Mouse (Mus musculus) thymus, postnatal 25 days (tissue): ENCODE data around the gene Tnfrsf1a.

Source experiments
- DNase-seq: peaks from one replicate; pipeline ENCODE4 v3.0.0; 2022

Tnfrsf1a gene

DNA sequence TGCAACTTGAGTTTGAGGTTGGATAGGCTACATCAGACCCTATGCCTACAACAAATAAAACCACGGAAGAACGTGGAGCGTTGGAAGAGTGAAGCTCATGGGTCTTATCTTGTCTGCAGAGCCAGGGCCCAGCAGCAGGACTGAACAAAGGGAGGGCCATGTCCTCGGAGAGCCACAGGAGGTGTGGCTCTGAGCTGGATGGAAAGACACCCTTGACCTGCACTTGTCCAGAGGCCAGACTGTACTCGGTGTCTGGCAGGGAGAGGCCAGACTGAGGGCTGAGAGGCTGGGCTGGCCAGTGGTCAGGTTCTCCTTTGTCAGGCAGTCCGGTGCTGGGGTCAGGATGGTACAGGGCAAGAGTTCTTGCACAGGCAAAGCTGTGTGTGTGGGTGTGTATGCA lies 23.8 kb upstream of the Tnfrsf1a start:
- no peak for DNase-seq

GRCm38 (mm10) chr6:125328243-125328642 lies 20.9 kb upstream of the Tnfrsf1a start:
- DNase-seq = peak; percentile 76

- DNase-seq = peak; percentile 70
Observed at GRCm38 (mm10) chr6:125330626-125331326, 18.4 kb upstream of the Tnfrsf1a start.

GRCm38 (mm10) chr6:125333112-125333899 lies 15.9 kb upstream of the Tnfrsf1a start:
- DNase-seq = no peak

DNA sequence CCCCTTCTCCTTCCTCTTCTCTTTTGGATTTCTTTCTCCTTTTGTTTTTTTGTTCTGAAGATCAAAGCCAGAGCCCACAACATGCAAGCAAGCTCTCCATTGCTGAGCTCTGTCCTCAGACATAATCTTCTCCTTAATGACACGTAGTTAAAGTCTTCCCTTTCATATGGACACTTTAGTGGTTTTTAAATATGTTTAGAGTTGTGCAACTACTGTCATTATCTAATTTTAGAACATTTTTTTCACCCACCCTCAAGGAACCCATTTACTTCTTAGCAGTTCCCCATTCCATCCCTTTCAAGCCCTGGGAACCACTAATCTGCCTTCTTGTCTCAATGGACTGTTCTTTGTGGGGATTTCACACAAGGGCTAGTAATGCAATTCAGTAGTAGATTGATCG lies 14.8 kb upstream of the Tnfrsf1a start:
- no peak for DNase-seq

DNA sequence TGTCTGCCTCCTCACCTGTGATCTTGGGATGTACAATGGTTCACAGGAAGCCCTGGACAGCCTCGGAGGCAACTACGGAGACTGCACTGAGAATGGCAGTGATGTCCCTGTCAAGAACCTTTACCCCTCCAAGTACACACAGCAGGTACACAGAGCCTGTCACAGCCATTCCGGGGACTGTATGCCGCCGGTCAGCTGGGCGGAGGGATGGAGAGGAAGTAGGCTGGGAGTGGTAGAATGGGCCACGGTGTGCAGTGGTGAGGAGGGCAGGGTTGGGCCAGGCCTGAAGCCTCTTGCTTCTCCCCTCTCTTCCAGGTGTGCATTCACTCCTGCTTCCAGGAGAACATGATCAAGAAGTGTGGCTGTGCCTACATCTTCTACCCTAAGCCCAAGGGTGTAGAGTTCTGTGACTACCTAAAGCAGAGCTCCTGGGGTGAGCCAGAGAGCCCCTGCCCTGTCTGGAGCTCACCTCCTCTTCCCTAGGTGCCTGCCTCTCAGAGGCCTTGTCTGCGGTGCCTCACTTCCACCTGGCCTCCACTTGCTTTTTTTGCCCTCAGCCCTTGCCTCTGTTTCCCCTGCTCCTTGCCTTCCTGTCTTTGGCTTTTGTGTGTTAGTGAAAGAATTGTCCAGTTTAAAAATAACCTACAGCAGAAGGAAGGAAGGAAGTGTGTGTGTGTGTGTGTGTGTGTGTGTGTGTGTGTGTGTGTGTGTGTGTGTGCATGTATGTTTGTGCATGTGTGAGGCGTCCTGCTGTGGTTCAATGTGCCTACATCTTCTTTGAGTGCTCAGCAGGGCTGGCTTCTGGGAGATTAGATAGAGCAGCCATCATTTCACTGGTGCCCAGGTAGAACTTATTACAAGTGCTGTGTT lies 10.1 kb upstream of the Tnfrsf1a start:
- no peak for DNase-seq

GRCm38 (mm10) chr6:125340244-125340643 lies 8.9 kb upstream of the Tnfrsf1a start:
- no peak for DNase-seq

- DNase-seq = no peak
Observed at GRCm38 (mm10) chr6:125342198-125342597, 7.0 kb upstream of the Tnfrsf1a start.

GRCm38 (mm10) chr6:125344084-125344483 lies 5.1 kb upstream of the Tnfrsf1a start:
- no peak for DNase-seq

GRCm38 (mm10) chr6:125344866-125345265 lies 4.3 kb upstream of the Tnfrsf1a start:
- no peak for DNase-seq

- no peak for DNase-seq
Observed at GRCm38 (mm10) chr6:125345625-125346024, 3.5 kb upstream of the Tnfrsf1a start.

- DNase-seq = no peak
Observed at GRCm38 (mm10) chr6:125346029-125346428, 3.1 kb upstream of the Tnfrsf1a start.

GRCm38 (mm10) chr6:125349575-125350230 lies 541 bp downstream of the Tnfrsf1a start:
- peak; percentile 76 for DNase-seq

GRCm38 (mm10) chr6:125350231-125350994 lies 1.3 kb downstream of the Tnfrsf1a start:
- no peak for DNase-seq

DNA sequence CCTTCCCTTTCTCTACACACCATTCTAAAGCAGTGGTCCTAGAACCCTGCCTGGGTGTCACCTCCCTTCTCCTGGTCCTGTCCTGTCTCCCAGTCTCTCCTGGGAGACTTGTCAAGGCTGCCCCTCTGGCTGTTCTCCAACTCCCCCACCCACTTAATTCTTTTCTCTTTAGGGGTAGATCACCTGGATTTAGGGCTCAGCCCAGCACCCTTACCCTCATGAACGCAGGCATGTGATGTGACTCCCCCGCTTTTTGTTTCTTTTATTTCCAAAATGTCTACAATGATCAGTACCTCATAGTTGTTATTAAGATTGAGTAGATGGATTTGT lies 1.8 kb downstream of the Tnfrsf1a start:
- DNase-seq = no peak

GRCm38 (mm10) chr6:125351368-125352045 lies 2.3 kb downstream of the Tnfrsf1a start:
- DNase-seq = no peak

DNA sequence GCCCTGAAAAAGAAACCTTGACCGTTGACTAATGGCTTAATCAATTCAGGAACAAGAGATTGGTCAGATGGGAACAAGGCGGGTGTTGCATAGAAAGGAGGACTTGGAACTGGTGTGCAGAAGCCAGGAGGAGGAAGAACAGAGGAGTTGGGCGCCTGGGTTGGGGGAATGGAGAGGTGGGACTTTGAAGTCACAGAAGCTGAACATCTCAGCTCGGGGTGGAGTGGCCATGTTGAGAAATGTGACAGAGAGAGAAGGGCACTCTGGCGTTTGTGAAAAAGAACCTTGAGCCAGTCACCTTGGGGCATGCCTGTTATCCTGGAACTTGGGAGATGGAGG lies 2.9 kb downstream of the Tnfrsf1a start:
- no peak for DNase-seq

GRCm38 (mm10) chr6:125352811-125353210 lies 3.6 kb downstream of the Tnfrsf1a start:
- DNase-seq = peak; percentile 66

GRCm38 (mm10) chr6:125353221-125353620 lies 4.1 kb downstream of the Tnfrsf1a start:
- DNase-seq = no peak

GRCm38 (mm10) chr6:125353655-125354054 lies 4.5 kb downstream of the Tnfrsf1a start:
- DNase-seq = peak; percentile 75

- DNase-seq = peak; percentile 27
Observed at GRCm38 (mm10) chr6:125354352-125355151, 5.4 kb downstream of the Tnfrsf1a start.
